ENCODE assay signal across 10 mouse cellular contexts in genomic region chr2:71654817-71655503, GRCm38 (mm10).
A peak's percentile ranks its signal among the peaks of the same experiment; 100 is the strongest.
DNase-seq lines count a peak whose midpoint lies in the region; ATAC-seq lines count a peak whose summit lies in the region.
"Had no signal": no experiment of that assay in that cellular context is flagged by ENCODE, and none has a peak within 500 bp of the region (broad histone marks: within the 10 kb centered on the region; RNA-seq: fewer than 3 reads in every experiment).

No protein-coding gene starts in this region.

- peaks cover 16% of the 10 kb centered on the region for H3K36me3 ChIP-seq in megakaryocyte, embryonic 14.5 days (replicated peaks; ENCODE audit: low read length)
- no peaks in the 10 kb centered on the region for H3K36me3 ChIP-seq in forebrain, embryonic 13.5 days (ENCODE audit: poor library complexity, severe bottlenecking)
- H3K36me3 ChIP-seq in limb, embryonic 12.5 days: no peaks in the 10 kb centered on the region
- no peaks in the 10 kb centered on the region for H3K36me3 ChIP-seq in neural tube, embryonic 13.5 days
- H3K36me3 ChIP-seq: embryonic facial prominence, embryonic 12.5 days had no signal

- 0 out of 2 replicates have a peak overlapping the region, but pooled peaks have one; percentile 77 for H3K27ac ChIP-seq in forebrain, embryonic 13.5 days
- H3K27ac ChIP-seq in limb, embryonic 12.5 days: 0 out of 2 replicates have a peak overlapping the region, but pooled peaks have one; percentile 69
- no peak overlapping the region for H3K27ac ChIP-seq in neural tube, embryonic 13.5 days (replicated peaks)

- peak overlapping the region; percentile 66 for H3K4me3 ChIP-seq in megakaryocyte, embryonic 14.5 days (replicated peaks)
- H3K4me3 ChIP-seq in forebrain, embryonic 13.5 days: no peak overlapping the region
- H3K4me3 ChIP-seq in limb, embryonic 12.5 days (replicated peaks): no peak overlapping the region
- no peak overlapping the region for H3K4me3 ChIP-seq in neural tube, embryonic 13.5 days

- DNase-seq in gastrocnemius, adult 8-10 months (ENCODE audit: low spot score in 2 of 2): no peak
- DNase-seq in adrenal gland, postnatal 10 days: no peak
- DNase-seq: gastrocnemius, postnatal 25 days; lung, adult 18-20 months had no signal

- H3K9ac ChIP-seq in forebrain, embryonic 13.5 days: no peak overlapping the region
- H3K9ac ChIP-seq in limb, embryonic 12.5 days (replicated peaks): no peak overlapping the region
- H3K9ac ChIP-seq in neural tube, embryonic 13.5 days: no peak overlapping the region

- 0 out of 2 replicates have a peak overlapping the region, but pooled peaks have one; percentile 63 for H3K4me2 ChIP-seq in forebrain, embryonic 13.5 days
- 0 out of 2 replicates have a peak overlapping the region, but pooled peaks have one; percentile 60 for H3K4me2 ChIP-seq in limb, embryonic 12.5 days
- no peak overlapping the region; the same call in 1 of the 2 replicates for H3K4me2 ChIP-seq in neural tube, embryonic 13.5 days

- no peaks in the 10 kb centered on the region for H3K9me3 ChIP-seq in megakaryocyte, embryonic 14.5 days
- H3K9me3 ChIP-seq in forebrain, embryonic 13.5 days (replicated peaks): no peaks in the 10 kb centered on the region
- H3K9me3 ChIP-seq in limb, embryonic 12.5 days: no peaks in the 10 kb centered on the region
- no peaks in the 10 kb centered on the region for H3K9me3 ChIP-seq in neural tube, embryonic 13.5 days
- H3K9me3 ChIP-seq: embryonic facial prominence, embryonic 12.5 days had no signal

- no peaks in the 10 kb centered on the region for H3K27me3 ChIP-seq in megakaryocyte, embryonic 14.5 days (replicated peaks)
- H3K27me3 ChIP-seq in forebrain, embryonic 13.5 days: no peaks in the 10 kb centered on the region
- H3K27me3 ChIP-seq in limb, embryonic 12.5 days: no peaks in the 10 kb centered on the region
- H3K27me3 ChIP-seq in neural tube, embryonic 13.5 days: no peaks in the 10 kb centered on the region
- H3K27me3 ChIP-seq: embryonic facial prominence, embryonic 12.5 days had no signal

- peaks cover 79% of the 10 kb centered on the region for H3K4me1 ChIP-seq in megakaryocyte, embryonic 14.5 days
- peaks cover 41% of the 10 kb centered on the region for H3K4me1 ChIP-seq in forebrain, embryonic 13.5 days
- H3K4me1 ChIP-seq in limb, embryonic 12.5 days (replicated peaks): peaks cover 29% of the 10 kb centered on the region
- H3K4me1 ChIP-seq in neural tube, embryonic 13.5 days (replicated peaks): peaks cover 28% of the 10 kb centered on the region

- no peak for ATAC-seq in megakaryocyte, adult 5-6 weeks (ENCODE audit: poor library complexity, severe bottlenecking)
- ATAC-seq in forebrain, embryonic 13.5 days: no peak
- 0 out of 2 replicates have a peak, but pooled peaks have one; percentile 29 for ATAC-seq in limb, embryonic 12.5 days (ENCODE audit: insufficient number of reproducible peaks, insufficient read depth, low FRiP score, low TSS enrichment, low read depth)
- peak; percentile 30; the same call in 1 of the 2 replicates for ATAC-seq in neural tube, embryonic 13.5 days (ENCODE audit: low read depth)

- 10% methylated on average over 8 of the region's 8 CpGs for WGBS in forebrain, embryonic 13.5 days
- 17% methylated on average over 8 of the region's 8 CpGs for WGBS in limb, embryonic 12.5 days
- WGBS in neural tube, embryonic 13.5 days: 11% methylated on average over 8 of the region's 8 CpGs

Comparison
In these comparisons a context has a peak if more than half of its experiments do, and no peak if none do; other contexts are left out.
1. ATAC-seq: peak in limb, embryonic 12.5 days (single experiment) and neural tube, embryonic 13.5 days (single experiment); none in megakaryocyte, adult 5-6 weeks (single experiment) and forebrain, embryonic 13.5 days (single experiment).